Mouse (Mus musculus) olfactory bulb, adult 2 months (tissue): ENCODE measurements at regions not wholly inside any gene's neighbourhood (a gene's known extent, or its start where the extent isn't known, plus 50 kb on each side); places are given as distances from the start of the nearest gene placed in this dataset.

ENCODE experiments used
- CTCF ChIP-seq: fragments of 200-500 bp; IDR thresholded peaks from 2 replicates; pipeline ENCODE4 v1.5.1; 2012; ENCODE audit warnings: low read depth, mild to moderate bottlenecking, low read length, moderate library complexity; ENCODE audit not compliant: insufficient read depth
- POLR2A ChIP-seq: fragments of 200-500 bp; IDR thresholded peaks from 2 replicates; pipeline ENCODE4 v1.6.1; 2012; ENCODE audit warnings: mild to moderate bottlenecking, low read depth, low read length, moderate library complexity; ENCODE audit not compliant: insufficient read depth

DNA sequence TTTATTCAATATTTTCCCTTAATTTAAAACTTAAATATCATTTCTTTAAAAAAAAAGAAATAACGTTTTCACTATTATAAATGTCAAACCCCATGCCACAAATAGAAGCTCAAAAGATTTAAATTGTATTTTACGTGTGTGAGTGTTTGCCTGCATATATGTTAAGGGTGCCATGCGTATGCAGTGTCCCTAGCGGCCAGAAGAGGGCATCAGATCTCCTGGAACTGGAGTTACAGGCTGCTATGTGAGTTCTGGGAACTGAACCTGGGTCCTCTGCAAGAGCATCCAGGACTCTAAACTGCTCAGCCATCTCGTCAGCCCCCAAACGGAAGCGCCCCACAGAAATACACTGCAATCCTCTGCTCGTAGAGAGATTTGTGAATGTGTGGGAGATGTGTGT, 122.7 kb downstream of the Vrk1 start:
- TF ChIP-seq POLR2A (no peak), CTCF (no peak)
